Mouse (Mus musculus) cortical plate, adult 2 months (tissue): ENCODE measurements around the gene Gm21953. TPM values are rescaled to one million over a fixed set of nuclear protein-coding genes. Genes with fewer than 3 reads are reported as not detected.
"Not testable (repeated sequence)": the region's sequence is repeated elsewhere in the genome, so short reads cannot be mapped to it uniquely, and the experiment has no call there.

Experiments
- H3K27ac ChIP-seq: fragments of 200-500 bp; 2 replicates; pipeline ENCODE4 v1.5.1; 2012; ENCODE audit warnings: low read length, control low read depth, inconsistent platforms; ENCODE audit not compliant: insufficient read depth
- H3K4me1 ChIP-seq: fragments of 200-500 bp; 2 replicates; pipeline ENCODE4 v1.6.1; 2011; ENCODE audit warnings: low read length; ENCODE audit not compliant: control insufficient read depth, insufficient read depth
- H3K4me3 ChIP-seq: fragments of 200-500 bp; 2 replicates; pipeline ENCODE4 v1.5.1; 2011; ENCODE audit warnings: mild to moderate bottlenecking, low read length, control low read depth; ENCODE audit not compliant: insufficient read depth
- polyA plus RNA-seq: library from polyadenylated mRNA; depleted of rRNA; stranded (reverse); fragments of >200 nt; gene quantifications from 2 replicates; pipeline ENCODE4 v1.2.3, GENCODE M21; 2012; rRNA removed

The Gm21953 gene
- polyA plus RNA-seq: not detected in 2 replicates

GRCm38 (mm10) chr4:42293967-42294366 is at the start of gene Gm21953:
TSS of gene Gm21953 (plus strand) at chr4:42294267.
- H3K4me1 ChIP-seq, H3K4me3 ChIP-seq, H3K27ac ChIP-seq: not testable (repeated sequence)

- H3K4me3 ChIP-seq, H3K4me1 ChIP-seq, H3K27ac ChIP-seq: not testable (repeated sequence)
Measured at GRCm38 (mm10) chr4:42255467-42255866, 38.6 kb upstream of the Gm21953 start, which contains the start of gene Ccl21b. TSS of gene Ccl21b (plus strand) at chr4:42255767.

- not testable (repeated sequence) for H3K27ac ChIP-seq, H3K4me3 ChIP-seq, H3K4me1 ChIP-seq
Measured at GRCm38 (mm10) chr4:42318034-42318433, 24.0 kb downstream of the Gm21953 start, which contains the start of gene Fam205a3. TSS of gene Fam205a3 (plus strand) at chr4:42318334.

Other genes with a start within 250 kb of the Gm21953 start
- not detected in 2 replicates for gene Gm3893, start 203.1 kb upstream of the Gm21953 start, polyA plus RNA-seq
- gene Gm13304, start 179.4 kb upstream of the Gm21953 start, polyA plus RNA-seq: 0.19 and 0.40 TPM in 2 replicates
- gene Gm13306, start 140.8 kb upstream of the Gm21953 start, polyA plus RNA-seq: 25.1 and 26.7 TPM in 2 replicates
- gene Gm13305, start 125.7 kb upstream of the Gm21953 start, polyA plus RNA-seq: 1.6 and 2.1 TPM in 2 replicates
- not detected in 2 replicates for gene Gm10600, start 53.6 kb upstream of the Gm21953 start, polyA plus RNA-seq
- not detected in 2 replicates for gene Ccl21b, start 38.5 kb upstream of the Gm21953 start, polyA plus RNA-seq
- gene Fam205a3, start 24.1 kb downstream of the Gm21953 start, polyA plus RNA-seq: 0.44 and 1.1 TPM in 2 replicates
- not detected in 2 replicates for gene Gm21586, start 145.1 kb downstream of the Gm21953 start, polyA plus RNA-seq
- 1.8 and 2.1 TPM in 2 replicates for gene Gm2163, start 172.5 kb downstream of the Gm21953 start, polyA plus RNA-seq
- gene Fam205a2, start 233.9 kb downstream of the Gm21953 start, polyA plus RNA-seq: 0.44 and 1.1 TPM in 2 replicates